Mouse (Mus musculus): ENCODE measurements at regions not wholly inside any gene's neighbourhood (a gene's known extent, or its start where the extent isn't known, plus 50 kb on each side); places are given as distances from the start of the nearest gene placed in this dataset.

DNA sequence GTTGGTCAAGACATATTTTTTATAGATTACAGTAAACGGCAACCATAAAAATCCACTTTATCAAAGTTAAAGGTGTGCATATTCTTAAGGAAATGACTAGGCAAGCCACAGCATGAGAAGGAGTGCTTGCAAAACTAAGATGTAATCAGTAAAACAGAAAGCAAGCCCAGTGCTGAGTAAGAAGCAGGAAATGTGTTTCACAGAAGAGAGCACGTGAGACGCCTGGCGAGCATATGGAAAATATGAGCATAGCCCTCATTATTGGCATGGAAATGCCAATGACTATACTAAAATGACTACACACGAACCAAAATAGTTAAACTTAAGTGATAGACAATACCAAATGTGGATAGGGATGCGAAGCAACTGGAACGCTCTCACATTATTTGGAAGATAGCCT is 123.2 kb upstream of the Max start:
- Histone ChIP-seq H3K4me3 (ENCODE audit: insufficient read depth, low read depth, low read length) (no peak overlapping the region), H3K79me2 (ENCODE audit: control insufficient read depth, insufficient read depth, low read length) (no peaks in the 10 kb centered on the region), H3K27me3 (ENCODE audit: control insufficient read depth, insufficient read depth, low read length) (no peaks in the 10 kb centered on the region; the same call in 1 of the 2 replicates), H3K27ac (replicated peaks; ENCODE audit: insufficient read depth, low read depth, low read length) (no peak overlapping the region), H3K4me1 (ENCODE audit: control insufficient read depth, insufficient read depth, low read length) (0 out of 2 replicates have a peak, but pooled peaks cover 1% of the 10 kb centered on the region), H3K36me3 (ENCODE audit: control insufficient read depth, insufficient read depth, low read length) (no peaks in the 10 kb centered on the region), H3K9ac (ENCODE audit: low read depth, low read length) (no peak overlapping the region)
- 79% methylated on average over 7 of the region's 7 CpGs for WGBS
- TF ChIP-seq CTCF (IDR thresholded peaks at IDR 0.05; ENCODE audit: low read depth, low read length) (no peak), POLR2A (IDR thresholded peaks at IDR 0.05; ENCODE audit: extremely low read depth, insufficient read depth, low read length) (no peak)
- no peak for DNase-seq (ENCODE audit: extremely low read depth, low read depth, low spot score)

GRCm38 (mm10) chr12:77084744-77085143 is 122.7 kb upstream of the Max start:
- 0 out of 2 replicates have a peak, but pooled peaks cover 1% of the 10 kb centered on the region for H3K4me1 ChIP-seq (ENCODE audit: control insufficient read depth, insufficient read depth, low read length)
- no peaks in the 10 kb centered on the region for H3K36me3 ChIP-seq (ENCODE audit: control insufficient read depth, insufficient read depth, low read length)
- H3K27ac ChIP-seq (replicated peaks; ENCODE audit: insufficient read depth, low read depth, low read length) = no peak overlapping the region
- no peak for DNase-seq (ENCODE audit: extremely low read depth, low read depth, low spot score)
- no peak overlapping the region for H3K4me3 ChIP-seq (ENCODE audit: insufficient read depth, low read depth, low read length)
- no peaks in the 10 kb centered on the region for H3K79me2 ChIP-seq (ENCODE audit: control insufficient read depth, insufficient read depth, low read length)
- no peak overlapping the region for H3K9ac ChIP-seq (ENCODE audit: low read depth, low read length)
- TF ChIP-seq CTCF (IDR thresholded peaks at IDR 0.05; ENCODE audit: low read depth, low read length) = no peak
- no peak for TF ChIP-seq POLR2A (IDR thresholded peaks at IDR 0.05; ENCODE audit: extremely low read depth, insufficient read depth, low read length)
- H3K27me3 ChIP-seq (ENCODE audit: control insufficient read depth, insufficient read depth, low read length) = no peaks in the 10 kb centered on the region; the same call in 1 of the 2 replicates
- 95% methylated on average over 5 of the region's 5 CpGs for WGBS

DNA sequence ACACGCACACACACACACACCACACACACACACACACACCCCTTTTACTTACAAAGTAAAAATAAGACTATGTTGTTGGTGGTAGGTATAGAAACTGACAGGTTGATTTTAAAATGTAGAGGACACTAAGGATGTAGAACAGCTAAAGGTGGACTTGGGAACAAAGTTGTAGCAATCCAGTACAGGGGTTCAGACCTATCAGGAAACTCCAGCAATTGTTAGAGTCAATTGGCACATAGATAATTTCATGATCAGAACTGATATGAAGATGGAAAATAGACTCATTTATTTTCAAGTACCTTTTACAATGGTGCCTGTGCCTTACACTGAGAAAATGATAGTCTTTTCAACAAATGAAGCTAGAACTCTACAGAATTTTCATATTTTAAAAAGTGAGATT is 122.3 kb upstream of the Max start:
- Histone ChIP-seq H3K79me2 (ENCODE audit: control insufficient read depth, insufficient read depth, low read length) (no peaks in the 10 kb centered on the region), H3K9ac (ENCODE audit: low read depth, low read length) (no peak overlapping the region), H3K27ac (replicated peaks; ENCODE audit: insufficient read depth, low read depth, low read length) (no peak overlapping the region), H3K27me3 (ENCODE audit: control insufficient read depth, insufficient read depth, low read length) (no peaks in the 10 kb centered on the region; the same call in 1 of the 2 replicates), H3K4me3 (ENCODE audit: insufficient read depth, low read depth, low read length) (no peak overlapping the region), H3K36me3 (ENCODE audit: control insufficient read depth, insufficient read depth, low read length) (no peaks in the 10 kb centered on the region), H3K4me1 (ENCODE audit: control insufficient read depth, insufficient read depth, low read length) (0 out of 2 replicates have a peak, but pooled peaks cover 1% of the 10 kb centered on the region)
- no peak for TF ChIP-seq CTCF (IDR thresholded peaks at IDR 0.05; ENCODE audit: low read depth, low read length)
- TF ChIP-seq POLR2A (IDR thresholded peaks at IDR 0.05; ENCODE audit: extremely low read depth, insufficient read depth, low read length) = no peak
- WGBS = 80% methylated on average over 1 of the region's 1 CpGs
- DNase-seq (ENCODE audit: extremely low read depth, low read depth, low spot score) = no peak

GRCm38 (mm10) chr12:77083760-77084159 is 121.8 kb upstream of the Max start:
- no peak for DNase-seq (ENCODE audit: extremely low read depth, low read depth, low spot score)
- Histone ChIP-seq H3K9ac (ENCODE audit: low read depth, low read length) (no peak overlapping the region), H3K27ac (replicated peaks; ENCODE audit: insufficient read depth, low read depth, low read length) (no peak overlapping the region), H3K4me3 (ENCODE audit: insufficient read depth, low read depth, low read length) (no peak overlapping the region), H3K27me3 (ENCODE audit: control insufficient read depth, insufficient read depth, low read length) (no peaks in the 10 kb centered on the region; the same call in 1 of the 2 replicates), H3K4me1 (ENCODE audit: control insufficient read depth, insufficient read depth, low read length) (0 out of 2 replicates have a peak, but pooled peaks cover 1% of the 10 kb centered on the region), H3K79me2 (ENCODE audit: control insufficient read depth, insufficient read depth, low read length) (no peaks in the 10 kb centered on the region), H3K36me3 (ENCODE audit: control insufficient read depth, insufficient read depth, low read length) (no peaks in the 10 kb centered on the region)
- TF ChIP-seq POLR2A (IDR thresholded peaks at IDR 0.05; ENCODE audit: extremely low read depth, insufficient read depth, low read length) = no peak
- no peak for TF ChIP-seq CTCF (IDR thresholded peaks at IDR 0.05; ENCODE audit: low read depth, low read length)
- WGBS = 80% methylated on average over 6 of the region's 6 CpGs

DNA sequence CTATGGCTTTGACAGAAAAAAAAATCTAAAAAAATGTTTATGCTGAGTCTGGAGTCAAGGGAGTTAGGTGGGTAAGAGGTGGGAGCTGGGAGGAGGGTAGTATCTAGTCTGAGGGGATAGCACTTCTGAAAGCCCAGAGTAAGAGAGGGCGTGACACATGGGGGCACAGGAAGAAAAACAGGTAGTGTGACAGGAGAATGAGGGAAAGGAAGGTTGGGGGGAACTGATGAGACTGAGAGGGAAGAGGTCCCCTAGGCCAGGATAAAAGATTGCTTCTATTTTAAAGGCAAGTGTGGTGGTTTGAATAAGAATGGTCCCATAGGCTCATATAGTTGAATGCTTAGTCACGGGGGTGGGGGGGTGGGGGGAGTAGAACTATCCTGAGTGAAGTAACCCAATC is 119.8 kb upstream of the Max start:
- Histone ChIP-seq H3K4me3 (ENCODE audit: insufficient read depth, low read depth, low read length) (no peak overlapping the region), H3K27me3 (ENCODE audit: control insufficient read depth, insufficient read depth, low read length) (no peaks in the 10 kb centered on the region; the same call in 1 of the 2 replicates), H3K4me1 (ENCODE audit: control insufficient read depth, insufficient read depth, low read length) (0 out of 2 replicates have a peak, but pooled peaks cover 1% of the 10 kb centered on the region), H3K9ac (ENCODE audit: low read depth, low read length) (no peak overlapping the region), H3K36me3 (ENCODE audit: control insufficient read depth, insufficient read depth, low read length) (no peaks in the 10 kb centered on the region), H3K79me2 (ENCODE audit: control insufficient read depth, insufficient read depth, low read length) (no peaks in the 10 kb centered on the region), H3K27ac (replicated peaks; ENCODE audit: insufficient read depth, low read depth, low read length) (no peak overlapping the region)
- WGBS = 90% methylated on average over 2 of the region's 2 CpGs
- DNase-seq (ENCODE audit: extremely low read depth, low read depth, low spot score) = no peak
- TF ChIP-seq CTCF (IDR thresholded peaks at IDR 0.05; ENCODE audit: low read depth, low read length) = no peak
- TF ChIP-seq POLR2A (IDR thresholded peaks at IDR 0.05; ENCODE audit: extremely low read depth, insufficient read depth, low read length) = no peak

DNA sequence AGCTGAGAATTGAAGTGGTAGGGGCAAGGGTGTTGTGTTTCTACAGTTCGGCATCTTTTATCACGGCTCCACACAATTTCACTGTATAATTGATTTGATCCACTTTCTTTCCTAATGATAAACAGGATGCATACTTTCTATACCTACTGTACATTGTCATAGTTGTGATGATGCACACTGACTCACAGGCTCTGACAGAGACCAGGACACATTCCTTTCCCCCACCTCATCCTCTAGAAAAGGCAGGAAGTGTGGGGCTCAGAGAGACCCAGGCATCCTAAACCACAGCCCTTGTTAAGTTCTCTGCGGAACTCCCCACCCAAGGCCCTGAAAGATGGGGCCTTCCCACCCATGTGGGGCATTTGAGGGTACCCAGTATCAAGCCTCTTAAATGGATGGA is 117.5 kb upstream of the Max start:
- H3K4me3 ChIP-seq (ENCODE audit: insufficient read depth, low read depth, low read length) = no peak overlapping the region
- H3K9ac ChIP-seq (ENCODE audit: low read depth, low read length) = no peak overlapping the region
- H3K79me2 ChIP-seq (ENCODE audit: control insufficient read depth, insufficient read depth, low read length) = no peaks in the 10 kb centered on the region
- no peaks in the 10 kb centered on the region; the same call in 1 of the 2 replicates for H3K27me3 ChIP-seq (ENCODE audit: control insufficient read depth, insufficient read depth, low read length)
- H3K36me3 ChIP-seq (ENCODE audit: control insufficient read depth, insufficient read depth, low read length) = no peaks in the 10 kb centered on the region
- 94% methylated on average over 3 of the region's 3 CpGs for WGBS
- no peaks in the 10 kb centered on the region for H3K4me1 ChIP-seq (ENCODE audit: control insufficient read depth, insufficient read depth, low read length)
- no peak overlapping the region for H3K27ac ChIP-seq (replicated peaks; ENCODE audit: insufficient read depth, low read depth, low read length)
- TF ChIP-seq CTCF (IDR thresholded peaks at IDR 0.05; ENCODE audit: low read depth, low read length) (no peak), POLR2A (IDR thresholded peaks at IDR 0.05; ENCODE audit: extremely low read depth, insufficient read depth, low read length) (no peak)
- DNase-seq (ENCODE audit: extremely low read depth, low read depth, low spot score) = no peak
